Mouse (Mus musculus) left cerebral cortex, adult 9 months (tissue): Measurements from ENCODE around the gene Nav2.
A peak's percentile ranks its signal among the peaks of the same experiment; 100 is the strongest.

Source experiments
- DNase-seq, 2 experiments: peaks; one replicate each; pipeline ENCODE4 v3.0.0; 2022; ENCODE audit warnings: low spot score in 2 of 2

Gene Nav2

GRCm38 (mm10) chr7:49158641-49159381 is 250.3 kb downstream of the Nav2 start:
- peak in 1 of 2 experiments; percentile 34 for DNase-seq

- no peak for DNase-seq
Measured at GRCm38 (mm10) chr7:49159646-49160555, 251.4 kb downstream of the Nav2 start.

GRCm38 (mm10) chr7:49162079-49162478 is 253.6 kb downstream of the Nav2 start:
- DNase-seq = no peak

GRCm38 (mm10) chr7:49163789-49164188 is 255.3 kb downstream of the Nav2 start:
- peak in 1 of 2 experiments; percentile 20 for DNase-seq

- no peak for DNase-seq
Measured at GRCm38 (mm10) chr7:49164868-49165267, 256.4 kb downstream of the Nav2 start.

- no peak for DNase-seq
Measured at GRCm38 (mm10) chr7:49172926-49173325, 264.4 kb downstream of the Nav2 start.

- DNase-seq = no peak
Measured at GRCm38 (mm10) chr7:49175784-49176409, 267.4 kb downstream of the Nav2 start.

GRCm38 (mm10) chr7:49176590-49177201 is 268.2 kb downstream of the Nav2 start:
- no peak for DNase-seq

GRCm38 (mm10) chr7:49178217-49178616 is 269.7 kb downstream of the Nav2 start:
- DNase-seq = no peak

GRCm38 (mm10) chr7:49181010-49181409 is 272.5 kb downstream of the Nav2 start:
- DNase-seq = no peak

GRCm38 (mm10) chr7:49182427-49182826 is 273.9 kb downstream of the Nav2 start:
- no peak for DNase-seq

GRCm38 (mm10) chr7:49183696-49184095 is 275.2 kb downstream of the Nav2 start:
- peak in 1 of 2 experiments; percentile 41 for DNase-seq

GRCm38 (mm10) chr7:49185991-49186390 is 277.5 kb downstream of the Nav2 start:
- no peak for DNase-seq

- peak in 1 of 2 experiments; percentile 63 for DNase-seq
Measured at GRCm38 (mm10) chr7:49189364-49189763, 280.8 kb downstream of the Nav2 start.

GRCm38 (mm10) chr7:49190231-49190985 is 281.9 kb downstream of the Nav2 start:
- DNase-seq = peak in 1 of 2 experiments; percentile 73

GRCm38 (mm10) chr7:49191081-49191678 is 282.7 kb downstream of the Nav2 start:
- peak in 1 of 2 experiments; percentile 48 for DNase-seq

GRCm38 (mm10) chr7:49192061-49192695 is 283.7 kb downstream of the Nav2 start:
- no peak for DNase-seq

- DNase-seq = no peak
Measured at GRCm38 (mm10) chr7:49195711-49196147, 287.2 kb downstream of the Nav2 start.

GRCm38 (mm10) chr7:49199366-49199765 is 290.9 kb downstream of the Nav2 start:
- peak in 1 of 2 experiments; percentile 58 for DNase-seq

GRCm38 (mm10) chr7:49200270-49200669 is 291.8 kb downstream of the Nav2 start:
- DNase-seq = no peak
